Mouse (Mus musculus): ENCODE data around the gene Adh5. TPM values are rescaled to one million over a fixed set of nuclear protein-coding genes. Genes with fewer than 3 reads are reported as not detected.

The Adh5 gene
- polyA plus RNA-seq (2011; ENCODE audit: insufficient read depth, insufficient read length, low replicate concordance, missing spikeins), result 23.8 and 61.8 TPM in 2 replicates

- Histone ChIP-seq H3K4me1 (ENCODE audit: control insufficient read depth, insufficient read depth, low read length) (no peaks in the 10 kb centered on the region), H3K4me3 (replicated peaks; ENCODE audit: control insufficient read depth, low read depth, low read length) (peak within 1 kb of the TSS; percentile 73), H3K27ac (ENCODE audit: control insufficient read depth, insufficient read depth, low read depth, low read length, poor library complexity) (peak within 1 kb of the TSS; percentile 72)
- TF ChIP-seq POLR2A (IDR thresholded peaks at IDR 0.05; ENCODE audit: borderline replicate concordance, control insufficient read depth, low read depth, low read length) (peak; percentile 62; the same call in 1 of the 2 replicates), CTCF (IDR thresholded peaks at IDR 0.05; ENCODE audit: control insufficient read depth, insufficient read depth, low read length) (peak; percentile 10; the same call in 1 of the 2 replicates)
- under 1% methylated on average over 86 of the region's 86 CpGs for WGBS
These were observed at the start of gene Adh5 for GRCm38 (mm10) chr3:138442612-138443464. Gene Adh5, plus strand, starts transcription at chr3:138443093.

- TF ChIP-seq CTCF (IDR thresholded peaks at IDR 0.05; ENCODE audit: control insufficient read depth, insufficient read depth, low read length) (no peak), POLR2A (IDR thresholded peaks at IDR 0.05; ENCODE audit: borderline replicate concordance, control insufficient read depth, low read depth, low read length) (no peak)
- Histone ChIP-seq H3K27ac (ENCODE audit: control insufficient read depth, insufficient read depth, low read depth, low read length, poor library complexity) (no peak overlapping the region), H3K4me1 (ENCODE audit: control insufficient read depth, insufficient read depth, low read length) (no peaks in the 10 kb centered on the region), H3K4me3 (replicated peaks; ENCODE audit: control insufficient read depth, low read depth, low read length) (no peak overlapping the region)
- 64% methylated on average over 3 of the region's 3 CpGs for WGBS
These were observed 38.0 kb upstream of the Adh5 start for GRCm38 (mm10) chr3:138404872-138405271.

- Histone ChIP-seq H3K4me1 (ENCODE audit: control insufficient read depth, insufficient read depth, low read length) (no peaks in the 10 kb centered on the region), H3K27ac (ENCODE audit: control insufficient read depth, insufficient read depth, low read depth, low read length, poor library complexity) (no peak overlapping the region), H3K4me3 (replicated peaks; ENCODE audit: control insufficient read depth, low read depth, low read length) (no peak overlapping the region)
- TF ChIP-seq POLR2A (IDR thresholded peaks at IDR 0.05; ENCODE audit: borderline replicate concordance, control insufficient read depth, low read depth, low read length), result no peak
- TF ChIP-seq CTCF (IDR thresholded peaks at IDR 0.05; ENCODE audit: control insufficient read depth, insufficient read depth, low read length), result no peak
- 29% methylated on average over 3 of the region's 3 CpGs for WGBS
These were observed 37.6 kb upstream of the Adh5 start for GRCm38 (mm10) chr3:138405341-138405740.

- TF ChIP-seq POLR2A (IDR thresholded peaks at IDR 0.05; ENCODE audit: borderline replicate concordance, control insufficient read depth, low read depth, low read length) (no peak), CTCF (IDR thresholded peaks at IDR 0.05; ENCODE audit: control insufficient read depth, insufficient read depth, low read length) (no peak)
- Histone ChIP-seq H3K4me1 (ENCODE audit: control insufficient read depth, insufficient read depth, low read length) (no peaks in the 10 kb centered on the region), H3K4me3 (replicated peaks; ENCODE audit: control insufficient read depth, low read depth, low read length) (no peak overlapping the region), H3K27ac (ENCODE audit: control insufficient read depth, insufficient read depth, low read depth, low read length, poor library complexity) (no peak overlapping the region)
- 77% methylated on average over 7 of the region's 7 CpGs for WGBS
These were observed 37.1 kb upstream of the Adh5 start for GRCm38 (mm10) chr3:138405840-138406239.

DNA sequence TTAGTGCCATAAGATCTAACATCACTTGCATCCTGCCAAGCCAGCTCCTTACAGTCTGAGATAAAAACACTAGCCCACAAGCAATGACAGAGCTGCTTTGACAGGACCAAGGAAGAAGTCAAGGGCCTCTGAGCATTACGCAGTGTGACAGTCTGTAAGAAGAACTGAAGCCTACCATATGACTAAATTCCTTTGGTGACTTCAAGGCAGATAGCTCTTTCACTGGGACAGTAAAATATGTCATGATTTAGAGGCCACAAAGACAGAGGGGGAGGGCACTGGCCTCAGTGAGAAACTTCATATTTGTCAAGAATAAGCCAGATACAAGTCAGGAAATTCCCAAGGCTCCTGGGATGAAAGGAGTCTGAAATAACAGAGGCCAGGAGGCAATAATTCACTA is 35.0 kb upstream of the Adh5 start:
- Histone ChIP-seq H3K27ac (ENCODE audit: control insufficient read depth, insufficient read depth, low read depth, low read length, poor library complexity) (no peak overlapping the region), H3K4me3 (replicated peaks; ENCODE audit: control insufficient read depth, low read depth, low read length) (no peak overlapping the region), H3K4me1 (ENCODE audit: control insufficient read depth, insufficient read depth, low read length) (no peaks in the 10 kb centered on the region)
- TF ChIP-seq CTCF (IDR thresholded peaks at IDR 0.05; ENCODE audit: control insufficient read depth, insufficient read depth, low read length) (no peak), POLR2A (IDR thresholded peaks at IDR 0.05; ENCODE audit: borderline replicate concordance, control insufficient read depth, low read depth, low read length) (no peak)
- WGBS, result 81% methylated on average over 1 of the region's 1 CpGs

- no peaks in the 10 kb centered on the region for H3K4me1 ChIP-seq (ENCODE audit: control insufficient read depth, insufficient read depth, low read length)
- H3K4me3 ChIP-seq (replicated peaks; ENCODE audit: control insufficient read depth, low read depth, low read length), result no peak overlapping the region
- no peak for TF ChIP-seq POLR2A (IDR thresholded peaks at IDR 0.05; ENCODE audit: borderline replicate concordance, control insufficient read depth, low read depth, low read length)
- WGBS, result 74% methylated on average over 1 of the region's 1 CpGs
- no peak overlapping the region for H3K27ac ChIP-seq (ENCODE audit: control insufficient read depth, insufficient read depth, low read depth, low read length, poor library complexity)
These were observed 33.3 kb upstream of the Adh5 start for GRCm38 (mm10) chr3:138409585-138409984.

- Histone ChIP-seq H3K27ac (ENCODE audit: control insufficient read depth, insufficient read depth, low read depth, low read length, poor library complexity) (no peak overlapping the region), H3K4me1 (ENCODE audit: control insufficient read depth, insufficient read depth, low read length) (no peaks in the 10 kb centered on the region), H3K4me3 (replicated peaks; ENCODE audit: control insufficient read depth, low read depth, low read length) (no peak overlapping the region)
- 85% methylated on average over 3 of the region's 3 CpGs for WGBS
- TF ChIP-seq POLR2A (IDR thresholded peaks at IDR 0.05; ENCODE audit: borderline replicate concordance, control insufficient read depth, low read depth, low read length), result no peak
- no peak for TF ChIP-seq CTCF (IDR thresholded peaks at IDR 0.05; ENCODE audit: control insufficient read depth, insufficient read depth, low read length)
These were observed 32.7 kb upstream of the Adh5 start for GRCm38 (mm10) chr3:138410211-138410610.

DNA sequence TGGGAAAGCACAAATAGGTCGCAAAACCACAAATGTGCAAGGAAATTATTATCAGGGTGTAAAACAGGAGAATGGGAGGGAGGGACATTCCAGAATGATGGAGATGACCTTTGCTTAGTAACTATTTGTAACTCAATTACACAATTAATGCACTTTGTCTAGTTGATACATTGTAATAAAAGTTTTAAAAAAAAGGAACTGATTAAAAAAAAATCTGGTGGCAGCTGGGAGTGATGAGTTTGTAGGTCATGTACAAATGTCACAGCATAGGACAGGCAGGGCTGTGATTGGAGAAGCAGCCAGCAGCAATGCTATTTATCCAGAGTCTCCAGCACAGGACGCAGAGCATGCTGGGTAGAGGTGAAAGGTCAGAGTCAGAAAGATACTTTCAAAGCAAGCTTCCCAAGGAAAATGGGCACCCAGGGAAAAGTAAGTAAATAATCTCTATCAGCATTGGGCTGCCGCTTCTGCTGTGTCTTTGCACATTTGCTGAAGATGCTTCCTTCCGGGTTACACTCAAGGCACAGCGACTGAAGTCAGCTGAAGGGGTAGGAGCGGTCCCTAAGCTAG is 27.7 kb upstream of the Adh5 start, which contains the start of gene Adh4:
TSS of gene Adh4 (plus strand) at position 346 of the 570 bp plus-strand sequence.
- H3K4me3 ChIP-seq (replicated peaks; ENCODE audit: control insufficient read depth, low read depth, low read length), result no peak within 1 kb of the TSS
- H3K27ac ChIP-seq (ENCODE audit: control insufficient read depth, insufficient read depth, low read depth, low read length, poor library complexity), result no peak within 1 kb of the TSS
- 80% methylated on average over 6 of the region's 6 CpGs for WGBS
- TF ChIP-seq POLR2A (IDR thresholded peaks at IDR 0.05; ENCODE audit: borderline replicate concordance, control insufficient read depth, low read depth, low read length) (no peak), CTCF (IDR thresholded peaks at IDR 0.05; ENCODE audit: control insufficient read depth, insufficient read depth, low read length) (no peak)
- H3K4me1 ChIP-seq (ENCODE audit: control insufficient read depth, insufficient read depth, low read length), result no peaks in the 10 kb centered on the region
